Mouse (Mus musculus) heart, embryonic 13.5 days (tissue): Measurements from ENCODE around the gene Tgfbr3. TPM values are rescaled to one million over a fixed set of nuclear protein-coding genes. Genes with fewer than 3 reads are reported as not detected.

Experiments used
- ATAC-seq: fragments of 200-750 bp; cut with Nextera tagmentation; 2 replicates; pipeline ENCODE4 v1.8.0; 2017; ENCODE audit warnings: moderate TSS enrichment; ENCODE audit not compliant: insufficient number of reproducible peaks, low FRiP score, low TSS enrichment; ENCODE audit errors: extremely low read depth
- H3K27ac ChIP-seq: fragments of 300-500 bp; sonication (generic); replicated peaks from 2 replicates; pipeline ENCODE4 v1.5.1; 2015; ENCODE audit warnings: moderate library complexity, mild to moderate bottlenecking, inconsistent platforms
- H3K27me3 ChIP-seq: fragments of 300-500 bp; sonication (generic); replicated peaks from 2 replicates; pipeline ENCODE4 v1.6.1; 2015; ENCODE audit warnings: mild to moderate bottlenecking, inconsistent platforms
- H3K36me3 ChIP-seq: fragments of 300-500 bp; sonication (generic); 2 replicates; pipeline ENCODE4 v1.6.1; 2015; ENCODE audit warnings: mild to moderate bottlenecking, inconsistent platforms
- H3K4me1 ChIP-seq: fragments of 300-500 bp; sonication (generic); 2 replicates; pipeline ENCODE4 v1.6.1; 2015; ENCODE audit warnings: inconsistent platforms
- H3K4me2 ChIP-seq: fragments of 300-500 bp; sonication (generic); 2 replicates; pipeline ENCODE4 v1.6.1; 2015; ENCODE audit warnings: inconsistent platforms, mild to moderate bottlenecking, moderate library complexity
- H3K4me3 ChIP-seq: fragments of 300-500 bp; sonication (generic); 2 replicates; pipeline ENCODE4 v1.5.1; 2015; ENCODE audit warnings: moderate library complexity, mild to moderate bottlenecking, inconsistent platforms
- H3K9ac ChIP-seq: fragments of 300-500 bp; sonication (generic); 2 replicates; pipeline ENCODE4 v1.6.1; 2015; ENCODE audit warnings: inconsistent platforms, mild to moderate bottlenecking, moderate library complexity
- H3K9me3 ChIP-seq: fragments of 300-500 bp; sonication (generic); 2 replicates; pipeline ENCODE4 v1.6.1; 2016; ENCODE audit warnings: inconsistent platforms
- WGBS: fragments of 180-500 bp; shearing (Covaris S2); methylation state at CpG from one replicate; pipeline ENCODE4 v1.1.7; 2015; ENCODE audit warnings: mixed read lengths; 5-methylcytosine and 5-hydroxymethylcytosine counted together
- polyA plus RNA-seq: library from polyadenylated mRNA; unstranded; fragments of >200 nt; fragmentation: Nextera tagmentation; extraction: Ambion mirVana; gene quantifications from 2 replicates; pipeline ENCODE4 v1.2.1, GENCODE M21; 2015

The Tgfbr3 gene
- polyA plus RNA-seq, 1 experiment from 2014 or later: 19.1 TPM

GRCm38 (mm10) chr5:107202801-107203559 is 86.4 kb downstream of the Tgfbr3 start:
- H3K27ac ChIP-seq: peak overlapping the region; percentile 62
- no peaks in the 10 kb centered on the region for H3K27me3 ChIP-seq
- H3K9me3 ChIP-seq: no peaks in the 10 kb centered on the region
- H3K4me2 ChIP-seq: peak overlapping the region; percentile 11; the same call in 1 of the 2 replicates
- ATAC-seq: no peak
- H3K4me3 ChIP-seq: no peak overlapping the region
- no peak overlapping the region for H3K9ac ChIP-seq
- 35% methylated on average over 8 of the region's 8 CpGs for WGBS
- H3K36me3 ChIP-seq: peaks cover 12% of the 10 kb centered on the region
- peaks cover 41% of the 10 kb centered on the region for H3K4me1 ChIP-seq

GRCm38 (mm10) chr5:107201509-107202182 is 87.8 kb downstream of the Tgfbr3 start:
- Histone ChIP-seq H3K4me1 (peaks cover 41% of the 10 kb centered on the region), H3K4me3 (no peak overlapping the region), H3K4me2 (no peak overlapping the region), H3K9ac (no peak overlapping the region), H3K27me3 (no peaks in the 10 kb centered on the region), H3K27ac (peak overlapping the region; percentile 2; the same call in 1 of the 2 replicates), H3K36me3 (peaks cover 12% of the 10 kb centered on the region), H3K9me3 (no peaks in the 10 kb centered on the region)
- no peak for ATAC-seq
- WGBS: 66% methylated on average over 9 of the region's 9 CpGs

GRCm38 (mm10) chr5:107200853-107201341 is 88.5 kb downstream of the Tgfbr3 start:
- H3K4me1 ChIP-seq: peaks cover 46% of the 10 kb centered on the region
- no peak for ATAC-seq
- no peak overlapping the region for H3K9ac ChIP-seq
- H3K27ac ChIP-seq: peak overlapping the region; percentile 2; the same call in 1 of the 2 replicates
- H3K4me3 ChIP-seq: no peak overlapping the region
- H3K27me3 ChIP-seq: no peaks in the 10 kb centered on the region
- H3K36me3 ChIP-seq: peaks cover 5% of the 10 kb centered on the region
- H3K9me3 ChIP-seq: no peaks in the 10 kb centered on the region
- H3K4me2 ChIP-seq: no peak overlapping the region
- WGBS: 67% methylated on average over 12 of the region's 12 CpGs

GRCm38 (mm10) chr5:107200221-107200635 is 89.2 kb downstream of the Tgfbr3 start:
- Histone ChIP-seq H3K27ac (peak overlapping the region; percentile 34; the same call in 1 of the 2 replicates), H3K9me3 (no peaks in the 10 kb centered on the region)
- WGBS: 70% methylated on average over 10 of the region's 10 CpGs

GRCm38 (mm10) chr5:107195751-107196395 is 93.6 kb downstream of the Tgfbr3 start:
- ATAC-seq: no peak
- H3K27ac ChIP-seq: no peak overlapping the region
- WGBS: 45% methylated on average over 12 of the region's 12 CpGs
- H3K9ac ChIP-seq: no peak overlapping the region
- no peaks in the 10 kb centered on the region for H3K36me3 ChIP-seq
- no peaks in the 10 kb centered on the region for H3K9me3 ChIP-seq
- no peak overlapping the region for H3K4me2 ChIP-seq
- no peaks in the 10 kb centered on the region for H3K27me3 ChIP-seq
- H3K4me1 ChIP-seq: peaks cover 32% of the 10 kb centered on the region
- H3K4me3 ChIP-seq: no peak overlapping the region

More at GRCm38 (mm10) chr5:107200221-107200635, 89.2 kb downstream of the Tgfbr3 start:
- Histone ChIP-seq H3K27me3 (no peaks in the 10 kb centered on the region), H3K4me3 (no peak overlapping the region), H3K4me1 (peaks cover 49% of the 10 kb centered on the region), H3K9ac (no peak overlapping the region), H3K36me3 (no peaks in the 10 kb centered on the region), H3K4me2 (no peak overlapping the region)
- no peak for ATAC-seq

GRCm38 (mm10) chr5:107193160-107193559 is 96.3 kb downstream of the Tgfbr3 start:
- 0 out of 2 replicates have a peak, but pooled peaks cover 4% of the 10 kb centered on the region for H3K36me3 ChIP-seq
- no peak overlapping the region for H3K4me3 ChIP-seq
- H3K4me2 ChIP-seq: no peak overlapping the region
- ATAC-seq: no peak
- H3K4me1 ChIP-seq: peaks cover 19% of the 10 kb centered on the region; the same call in 1 of the 2 replicates
- 37% methylated on average over 9 of the region's 9 CpGs for WGBS
- no peaks in the 10 kb centered on the region for H3K9me3 ChIP-seq
- H3K9ac ChIP-seq: no peak overlapping the region
- no peak overlapping the region for H3K27ac ChIP-seq
- no peaks in the 10 kb centered on the region for H3K27me3 ChIP-seq

- Histone ChIP-seq H3K4me2 (no peak overlapping the region), H3K9ac (no peak overlapping the region), H3K27ac (no peak overlapping the region), H3K4me1 (peaks cover 19% of the 10 kb centered on the region; the same call in 1 of the 2 replicates), H3K36me3 (0 out of 2 replicates have a peak, but pooled peaks cover 4% of the 10 kb centered on the region), H3K4me3 (no peak overlapping the region), H3K27me3 (no peaks in the 10 kb centered on the region), H3K9me3 (no peaks in the 10 kb centered on the region)
- ATAC-seq: no peak
- WGBS: 88% methylated on average over 7 of the region's 7 CpGs
Observed at GRCm38 (mm10) chr5:107192372-107192771, 97.1 kb downstream of the Tgfbr3 start.

GRCm38 (mm10) chr5:107188551-107188950 is 100.9 kb downstream of the Tgfbr3 start:
- peaks cover 15% of the 10 kb centered on the region; the same call in 1 of the 2 replicates for H3K4me1 ChIP-seq
- H3K36me3 ChIP-seq: 0 out of 2 replicates have a peak, but pooled peaks cover 4% of the 10 kb centered on the region
- 76% methylated on average over 10 of the region's 10 CpGs for WGBS
- H3K4me2 ChIP-seq: no peak overlapping the region
- no peaks in the 10 kb centered on the region for H3K27me3 ChIP-seq
- H3K4me3 ChIP-seq: no peak overlapping the region
- ATAC-seq: no peak
- H3K27ac ChIP-seq: no peak overlapping the region
- no peaks in the 10 kb centered on the region for H3K9me3 ChIP-seq
- no peak overlapping the region for H3K9ac ChIP-seq

GRCm38 (mm10) chr5:107186206-107186605 is 103.2 kb downstream of the Tgfbr3 start:
- H3K4me3 ChIP-seq: no peak overlapping the region

GRCm38 (mm10) chr5:107184158-107184883 is 105.1 kb downstream of the Tgfbr3 start:
- no peak overlapping the region for H3K9ac ChIP-seq
- H3K4me1 ChIP-seq: peaks cover 31% of the 10 kb centered on the region
- H3K4me3 ChIP-seq: no peak overlapping the region
- H3K4me2 ChIP-seq: no peak overlapping the region
- WGBS: 76% methylated on average over 8 of the region's 8 CpGs
- H3K27me3 ChIP-seq: no peaks in the 10 kb centered on the region
- no peak for ATAC-seq
- H3K36me3 ChIP-seq: 0 out of 2 replicates have a peak, but pooled peaks cover 1% of the 10 kb centered on the region
- 0 out of 2 replicates have a peak overlapping the region, but pooled peaks have one; percentile 20 for H3K27ac ChIP-seq
- no peaks in the 10 kb centered on the region for H3K9me3 ChIP-seq

More at GRCm38 (mm10) chr5:107186206-107186605, 103.2 kb downstream of the Tgfbr3 start:
- 0 out of 2 replicates have a peak, but pooled peaks cover 4% of the 10 kb centered on the region for H3K36me3 ChIP-seq
- no peak overlapping the region for H3K9ac ChIP-seq
- H3K4me2 ChIP-seq: no peak overlapping the region
- H3K9me3 ChIP-seq: no peaks in the 10 kb centered on the region
- no peak for ATAC-seq
- WGBS: 78% methylated on average over 3 of the region's 3 CpGs
- no peaks in the 10 kb centered on the region for H3K27me3 ChIP-seq
- no peak overlapping the region for H3K27ac ChIP-seq
- H3K4me1 ChIP-seq: peaks cover 27% of the 10 kb centered on the region
